Mouse (Mus musculus) liver, embryonic 14.5 days (tissue): ENCODE results near the gene Lyrm2. TPM values are rescaled to one million over a fixed set of nuclear protein-coding genes. Genes with fewer than 3 reads are reported as not detected.
A peak's percentile ranks its signal among the peaks of the same experiment; 100 is the strongest.

Source experiments
- ATAC-seq: fragments of 200-750 bp; cut with Nextera tagmentation; 2 replicates; pipeline ENCODE4 v1.8.0; 2017; ENCODE audit warnings: moderate number of reproducible peaks, mild to moderate bottlenecking, moderate library complexity; ENCODE audit not compliant: insufficient read depth
- DNase-seq, 3 experiments: peaks; one replicate each; pipeline ENCODE4 v3.0.0-alpha.2; 2012 to 2013; ENCODE audit warnings: low read depth in 3 of 3, low spot score in 3 of 3
- H3K27ac ChIP-seq: fragments of 300-500 bp; sonication (generic); 2 replicates; pipeline ENCODE4 v1.5.1; 2014; ENCODE audit warnings: moderate library complexity, mild to moderate bottlenecking, control low read depth, inconsistent platforms
- H3K27me3 ChIP-seq: fragments of 300-500 bp; sonication (generic); 2 replicates; pipeline ENCODE4 v1.6.1; 2014; ENCODE audit warnings: mild to moderate bottlenecking, low read length, moderate library complexity; ENCODE audit not compliant: control insufficient read depth, insufficient read depth
- H3K36me3 ChIP-seq: fragments of 300-500 bp; sonication (generic); replicated peaks from 2 replicates; pipeline ENCODE4 v1.6.1; 2014; ENCODE audit warnings: low read depth; ENCODE audit not compliant: control insufficient read depth, insufficient read depth
- H3K4me1 ChIP-seq, 2 experiments: fragments of 200-500 bp in 1 of 2; fragments of 300-500 bp in 1 of 2; sonication (generic) in 1 of 2; replicated peaks; 2 replicates each; pipeline ENCODE4 v1.6.1; 2012 to 2014; ENCODE audit warnings: antibody characterized with exemption in 1 of 2, inconsistent platforms in 1 of 2, low read length in 1 of 2; ENCODE audit not compliant: control insufficient read depth in 2 of 2, insufficient read depth in 2 of 2
- H3K4me2 ChIP-seq: fragments of 300-500 bp; sonication (generic); 2 replicates; pipeline ENCODE4 v1.6.1; 2014; ENCODE audit warnings: low read depth, mild to moderate bottlenecking, control low read depth, moderate library complexity
- H3K4me3 ChIP-seq, 2 experiments: fragments of 200-500 bp in 1 of 2; fragments of 300-500 bp in 1 of 2; sonication (generic) in 1 of 2; 2 replicates each; pipeline ENCODE4 v1.5.1; 2012 to 2014; ENCODE audit warnings: low read depth in 2 of 2, low read length in 2 of 2, mild to moderate bottlenecking in 2 of 2, control low read depth in 1 of 2, inconsistent platforms in 1 of 2, moderate library complexity in 1 of 2; ENCODE audit not compliant: insufficient read depth in 1 of 2
- H3K9ac ChIP-seq: fragments of 300-500 bp; sonication (generic); replicated peaks from 2 replicates; pipeline ENCODE4 v1.6.1; 2014; ENCODE audit warnings: mild to moderate bottlenecking, control low read depth, moderate library complexity
- H3K9me3 ChIP-seq: fragments of 300-500 bp; sonication (generic); 2 replicates; pipeline ENCODE4 v1.6.1; 2016; ENCODE audit warnings: low read length, mixed read lengths; ENCODE audit not compliant: control insufficient read depth
- CTCF ChIP-seq: IDR thresholded peaks from 2 replicates; pipeline ENCODE4 v1.5.1; 2016; ENCODE audit warnings: antibody characterized with exemption, low read depth, control low read depth
- EP300 ChIP-seq: IDR thresholded peaks from 2 replicates; pipeline ENCODE4 v1.6.1; 2016; ENCODE audit warnings: antibody characterized with exemption, low read depth
- WGBS: fragments of 180-500 bp; shearing (Covaris S2); extraction: QIAGEN DNeasy Blood & Tissue Kit; methylation state at CpG from one replicate; pipeline ENCODE4 v1.1.7; 2014; ENCODE audit not compliant: insufficient replicate concordance; 5-methylcytosine and 5-hydroxymethylcytosine counted together
- polyA plus RNA-seq, 2 experiments: library from polyadenylated mRNA; depleted of rRNA in 1 of 2; stranded (reverse) in 1 of 2; unstranded in 1 of 2; fragments of >200 nt; fragmentation: Nextera tagmentation in 1 of 2; extraction: Ambion mirVana in 1 of 2; gene quantifications; 2 replicates each; pipeline versions ENCODE4 v1.2.1 to v1.2.3; 2012 to 2014

Lyrm2 gene
- polyA plus RNA-seq, 2 experiments: 23.3 to 33.8 TPM

DNA sequence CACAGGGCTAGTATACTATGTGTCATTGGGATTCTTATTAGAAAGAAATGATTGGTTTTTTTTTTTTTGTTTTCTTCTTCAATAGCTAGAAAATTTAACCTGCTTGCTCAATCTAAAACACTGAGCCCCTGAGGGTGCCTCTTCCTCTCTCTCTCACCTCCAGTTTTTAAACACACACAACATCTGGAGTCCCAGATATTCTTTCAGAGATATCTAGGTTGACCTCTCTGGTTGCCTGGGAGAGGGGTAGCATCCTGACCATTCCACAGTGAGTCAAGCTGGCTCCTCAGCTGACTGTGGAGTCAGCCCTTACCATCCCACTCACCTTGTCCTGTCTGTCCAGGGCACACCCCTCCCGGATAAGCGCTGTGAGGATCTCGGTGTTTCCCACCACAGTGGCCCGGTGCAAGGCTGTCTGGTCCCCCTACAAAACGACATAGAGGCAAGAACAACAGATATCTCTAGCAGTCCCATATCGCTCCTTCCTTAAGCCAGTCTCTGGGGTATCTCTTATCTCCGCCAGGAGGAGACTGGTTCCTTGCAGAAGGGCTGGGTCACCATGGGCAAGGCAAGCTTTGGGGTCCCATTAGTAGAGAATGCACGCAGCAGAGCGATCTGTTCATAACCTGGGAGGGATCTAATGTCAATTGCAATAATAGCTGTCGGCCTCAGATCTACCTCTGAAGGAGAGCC lies 28.5 kb downstream of the Lyrm2 start:
- peak overlapping the region; percentile 39 for H3K4me2 ChIP-seq
- H3K27me3 ChIP-seq: no peaks in the 10 kb centered on the region
- H3K27ac ChIP-seq: no peak overlapping the region
- H3K4me3 ChIP-seq: no peak overlapping the region
- no peak overlapping the region for H3K9ac ChIP-seq
- peak; percentile 35 for TF ChIP-seq CTCF
- 0 out of 2 replicates have a peak, but pooled peaks have one; percentile 27 for TF ChIP-seq EP300
- WGBS: 27% methylated on average over 10 of the region's 10 CpGs
- peak in 1 of 3 experiments; percentile 12 for DNase-seq
- no peaks in the 10 kb centered on the region for H3K36me3 ChIP-seq
- peak; percentile 84 for ATAC-seq
- H3K4me1 ChIP-seq: peaks cover 3 to 27% of the 10 kb centered on the region in 2 experiments
- H3K9me3 ChIP-seq: no peaks in the 10 kb centered on the region

DNA sequence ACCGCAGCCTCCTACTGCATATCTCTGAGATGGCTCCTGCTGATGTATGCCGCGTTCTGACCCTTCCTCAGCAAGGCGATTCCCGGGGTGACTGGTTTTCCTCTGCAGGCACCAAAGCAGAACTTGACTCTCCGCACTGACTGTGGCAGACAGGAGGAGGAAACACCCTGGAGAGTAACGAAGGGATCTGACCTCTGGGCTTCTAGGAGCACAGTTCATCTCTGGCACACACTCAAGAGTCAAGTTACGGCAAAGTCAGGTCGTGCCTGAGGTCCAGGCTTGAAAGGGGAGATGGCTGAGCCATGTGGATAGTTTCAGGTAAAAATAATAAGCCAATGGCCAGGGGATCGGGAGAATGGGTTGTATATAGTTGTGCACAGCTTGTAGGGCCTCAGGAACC lies 29.3 kb downstream of the Lyrm2 start:
- 55% methylated on average over 10 of the region's 10 CpGs for WGBS

DNA sequence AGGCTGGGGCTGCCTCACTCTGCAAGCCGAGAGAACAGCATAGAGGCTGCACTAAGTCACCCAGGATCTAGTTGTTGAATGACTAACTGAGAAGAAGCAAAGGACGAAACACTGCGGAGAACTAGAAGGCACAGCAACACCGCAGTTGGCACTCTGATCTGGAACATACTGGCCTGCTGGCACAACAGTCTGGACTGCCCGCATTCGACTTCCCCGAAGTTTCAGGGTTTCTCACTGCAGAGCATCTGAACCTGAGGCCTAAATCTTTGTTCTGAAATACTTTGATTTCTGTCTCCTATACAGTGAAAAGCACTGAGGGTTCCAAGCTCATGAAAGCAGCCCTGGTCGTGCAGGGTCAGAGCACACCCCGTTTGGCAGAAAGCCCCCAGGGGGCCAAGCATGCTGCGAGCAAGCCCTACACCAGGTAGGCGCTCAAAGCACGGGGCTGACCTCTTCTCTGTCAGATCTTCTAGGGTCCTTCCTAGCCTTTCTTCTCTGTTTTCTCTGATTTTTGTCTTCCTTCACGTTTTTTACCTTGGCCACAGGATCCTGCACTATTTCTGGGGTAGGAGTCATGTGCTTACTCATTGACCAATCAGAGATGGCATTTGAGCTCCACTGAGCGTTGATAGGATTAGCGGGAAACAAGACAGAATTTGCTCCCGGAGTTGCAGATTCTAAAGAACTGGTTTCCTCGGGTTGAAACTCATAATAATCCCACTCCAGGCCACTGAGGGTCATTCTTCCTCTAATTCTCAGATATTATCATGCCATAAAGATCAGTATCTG lies 33.6 kb downstream of the Lyrm2 start:
- no peak overlapping the region for H3K9ac ChIP-seq
- H3K4me1 ChIP-seq: peaks cover 3 to 11% of the 10 kb centered on the region in 2 experiments; a peak in 3 of 4 replicates
- no peaks in the 10 kb centered on the region for H3K36me3 ChIP-seq
- no peak overlapping the region for H3K27ac ChIP-seq
- no peaks in the 10 kb centered on the region for H3K9me3 ChIP-seq
- peak overlapping the region; percentile 50 for H3K4me2 ChIP-seq
- TF ChIP-seq EP300 (no peak), CTCF (no peak)
- H3K27me3 ChIP-seq: no peaks in the 10 kb centered on the region
- DNase-seq: peak in 2 of 3 experiments; percentile 16 to 27
- ATAC-seq: peak; percentile 52; the same call in 1 of the 2 replicates
- WGBS: 48% methylated on average over 17 of the region's 17 CpGs
- peak overlapping the region in 1 of 2 experiments; percentile 30; a peak in 2 of 4 replicates for H3K4me3 ChIP-seq

More for the DNA sequence above, 29.3 kb downstream of the Lyrm2 start:
- H3K4me1 ChIP-seq: peaks cover 3 to 29% of the 10 kb centered on the region in 2 experiments
- DNase-seq (no peak), ATAC-seq (no peak)
- H3K27me3 ChIP-seq: no peaks in the 10 kb centered on the region
- no peak for TF ChIP-seq CTCF
- TF ChIP-seq EP300: no peak
- no peaks in the 10 kb centered on the region for H3K9me3 ChIP-seq
- no peak overlapping the region for H3K4me3 ChIP-seq
- H3K27ac ChIP-seq: no peak overlapping the region
- no peaks in the 10 kb centered on the region for H3K36me3 ChIP-seq
- H3K4me2 ChIP-seq: no peak overlapping the region
- no peak overlapping the region for H3K9ac ChIP-seq

DNA sequence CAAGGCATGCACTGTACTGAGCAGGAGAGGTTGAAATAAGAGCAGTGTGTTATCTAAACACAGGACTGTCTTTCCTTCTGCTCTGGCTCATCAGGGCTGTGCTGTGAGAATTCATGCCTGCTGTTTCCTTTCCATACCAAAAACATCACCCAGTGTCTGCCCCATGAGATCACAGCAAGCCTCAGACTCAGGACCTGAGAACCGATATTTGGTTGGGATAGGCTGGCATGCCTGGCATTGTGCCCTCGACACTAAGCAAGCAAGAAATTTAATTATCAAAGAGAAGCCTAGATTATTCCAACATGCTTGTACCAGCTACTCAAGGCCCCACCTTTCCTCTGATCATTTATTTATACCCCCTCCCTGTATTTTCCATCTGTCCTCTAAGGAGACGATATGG lies 34.5 kb downstream of the Lyrm2 start:
- no peak overlapping the region for H3K27ac ChIP-seq
- no peaks in the 10 kb centered on the region for H3K36me3 ChIP-seq
- ATAC-seq (no peak), DNase-seq (no peak)
- 63% methylated on average over 3 of the region's 3 CpGs for whole genome bisulfite sequencing
- H3K4me3 ChIP-seq: no peak overlapping the region
- peak overlapping the region; percentile 50 for H3K4me2 ChIP-seq
- no peaks in the 10 kb centered on the region for H3K27me3 ChIP-seq
- H3K9me3 ChIP-seq: no peaks in the 10 kb centered on the region
- peaks cover 0 to 3% of the 10 kb centered on the region in 2 experiments; a peak in 1 of 4 replicates for H3K4me1 ChIP-seq
- no peak overlapping the region for H3K9ac ChIP-seq
- TF ChIP-seq CTCF: no peak
- no peak for TF ChIP-seq EP300

DNA sequence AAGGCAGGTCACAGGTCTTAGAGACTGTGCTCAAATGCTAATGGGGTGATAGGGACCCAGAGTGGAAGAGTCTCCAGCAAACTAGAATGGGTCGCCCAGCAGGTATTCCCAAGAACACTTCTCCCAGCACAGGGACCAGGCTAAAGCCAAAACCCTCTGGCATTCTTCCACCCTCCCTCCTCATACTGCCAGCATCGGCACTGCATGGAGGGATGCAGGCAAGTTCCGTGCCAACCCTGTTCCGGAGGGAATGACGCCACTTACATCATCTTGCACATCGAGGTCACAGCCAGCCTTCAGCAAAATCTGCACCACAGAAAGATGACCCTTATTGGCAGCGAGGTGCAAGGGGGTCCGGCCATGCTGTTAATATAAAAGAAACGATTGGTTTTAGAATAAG lies 36.0 kb downstream of the Lyrm2 start:
- H3K4me3 ChIP-seq: no peak overlapping the region
- 74% methylated on average over 9 of the region's 9 CpGs for WGBS
- TF ChIP-seq CTCF (no peak), EP300 (no peak)
- ATAC-seq (no peak), DNase-seq (no peak)
- no peak overlapping the region for H3K9ac ChIP-seq
- H3K36me3 ChIP-seq: no peaks in the 10 kb centered on the region
- no peaks in the 10 kb centered on the region for H3K27me3 ChIP-seq
- no peak overlapping the region for H3K27ac ChIP-seq
- H3K4me2 ChIP-seq: no peak overlapping the region
- no peaks in the 10 kb centered on the region for H3K9me3 ChIP-seq
- peaks cover 0 to 3% of the 10 kb centered on the region in 2 experiments; a peak in 1 of 4 replicates for H3K4me1 ChIP-seq
